ENCODE assay signal across 1 mouse cellular context in the genomic region with DNA sequence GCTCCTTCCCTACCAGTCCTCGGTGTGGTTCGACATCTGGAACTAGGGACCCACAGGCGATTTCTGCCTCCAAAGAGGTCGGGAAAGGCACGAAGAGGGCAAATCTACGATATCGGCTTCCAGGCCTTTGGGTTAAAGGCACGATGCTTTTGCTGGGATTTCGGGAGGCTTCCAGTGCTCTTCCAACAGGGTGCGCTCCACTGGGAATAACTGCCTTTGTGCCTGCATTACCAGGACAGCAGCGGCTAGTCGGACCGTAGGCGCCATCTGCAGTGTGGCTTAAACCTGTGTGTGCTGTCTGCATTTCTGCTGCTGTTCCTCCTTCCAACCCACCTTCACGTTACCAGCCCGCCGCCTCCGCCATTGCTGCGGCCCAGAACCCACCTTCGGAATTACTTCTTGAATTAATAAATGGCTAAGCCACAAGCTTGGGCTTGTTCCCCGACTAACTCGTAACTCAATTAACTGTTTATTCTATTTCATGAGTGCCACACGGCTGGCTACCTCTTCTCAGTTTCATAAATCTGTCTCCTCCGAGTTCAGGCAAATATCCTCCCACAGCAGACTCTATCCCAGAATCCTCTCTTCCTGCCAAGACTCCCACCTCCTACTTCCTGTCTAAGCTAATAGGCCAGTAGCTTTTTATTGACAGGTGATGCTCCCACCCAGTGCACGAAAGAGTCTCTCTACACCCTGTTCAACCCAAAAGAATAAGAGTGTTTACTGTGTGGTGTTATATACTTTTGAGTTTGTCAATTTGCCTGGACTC.
TF ChIP-seq lines count a peak whose summit lies in the region.

No protein-coding gene starts in this region.

TF ChIP-seq in CH12.LX, 34 proteins besides CTCF, POLR2A, EP300 and RAD21:
- 0 out of 2 replicates have a peak, but pooled peaks have one; percentile 38 for TF ChIP-seq CHD2 (IDR thresholded peaks at IDR 0.05; ENCODE audit: low read length)
- TF ChIP-seq TCF12 (IDR thresholded peaks at IDR 0.05; ENCODE audit: low read depth, low read length) = 0 out of 2 replicates have a peak, but pooled peaks have one; percentile 17
- TF ChIP-seq HCFC1 (IDR thresholded peaks at IDR 0.05; ENCODE audit: low read depth, low read length) = peak; percentile 65
- peak; percentile 61 for TF ChIP-seq ELF1 (IDR thresholded peaks at IDR 0.05; ENCODE audit: low read depth, low read length)
- TF ChIP-seq TBP (conservative IDR thresholded peaks at IDR 0.05; ENCODE audit: low read depth, low read length) = no peak
TF ChIP-seq in CH12.LX: peak in this region for 4.
